Mouse (Mus musculus): ENCODE measurements around the gene Chd5.

DNA sequence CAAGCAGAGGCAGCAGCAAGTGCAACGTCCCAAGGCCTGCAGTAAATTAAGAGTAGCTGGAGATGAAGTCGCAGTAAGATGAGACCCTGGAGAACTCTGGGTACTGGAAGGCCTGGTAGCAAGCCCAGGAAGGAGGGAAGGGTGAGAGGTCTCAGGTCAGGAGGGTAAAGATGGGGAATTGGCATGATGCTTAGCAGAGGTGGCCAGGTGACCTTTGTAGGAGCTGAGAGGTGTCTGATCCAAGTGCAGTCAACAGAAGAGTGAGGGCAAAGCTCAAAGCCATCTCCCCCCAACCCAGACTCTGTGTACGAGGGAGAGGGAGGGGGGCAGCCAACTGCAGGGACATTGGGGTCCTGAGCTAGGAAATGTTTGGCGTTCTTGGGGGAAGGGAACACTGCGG lies 17.0 kb upstream of the Chd5 start:
- TF ChIP-seq CTCF (IDR thresholded peaks at IDR 0.05; ENCODE audit: low read depth) (no peak), EP300 (IDR thresholded peaks at IDR 0.05; ENCODE audit: low read depth) (no peak)

Measured in liver, embryonic 14.5 days (tissue).